Mouse (Mus musculus): ENCODE data around the gene Zfp184. TPM values are rescaled to one million over a fixed set of nuclear protein-coding genes. Genes with fewer than 3 reads are reported as not detected.

Gene Zfp184
- polyA plus RNA-seq, 1 experiment from 2014 or later, result 9.1 TPM

DNA sequence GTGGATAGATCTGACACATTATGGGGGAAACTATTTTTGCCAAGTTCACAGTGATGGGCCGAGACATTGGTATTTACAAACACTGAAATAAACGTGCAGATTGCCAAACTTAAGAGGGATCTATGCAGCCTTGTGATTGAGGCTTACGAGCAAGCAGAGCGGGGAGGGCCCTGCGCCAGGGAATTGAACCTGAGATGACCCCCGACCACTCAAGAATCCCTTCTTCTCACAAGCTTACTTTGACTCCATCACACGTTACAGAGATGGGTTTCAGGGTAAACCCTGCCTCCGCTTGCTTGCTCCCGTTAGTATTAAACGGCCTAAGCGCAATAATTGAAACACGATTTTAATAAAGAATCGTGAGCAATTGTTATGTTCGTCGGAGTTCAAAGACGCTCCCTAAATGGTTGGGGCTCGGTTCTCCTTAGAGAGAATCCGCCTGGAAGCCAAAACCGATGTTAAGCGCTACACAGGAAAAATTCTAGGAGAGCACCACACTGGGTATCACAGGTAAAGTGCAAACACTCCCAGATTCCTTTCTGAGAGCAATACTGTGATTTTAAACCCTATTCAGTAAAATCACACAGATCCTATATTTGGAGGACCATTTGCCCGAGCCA lies 52.4 kb downstream of the Zfp184 start:
- Histone ChIP-seq H3K36me3 (no peaks in the 10 kb centered on the region), H3K4me1 (peaks cover 13% of the 10 kb centered on the region; the same call in 1 of the 2 replicates), H3K27me3 (ENCODE audit: insufficient read depth, poor library complexity, severe bottlenecking) (peaks cover 58% of the 10 kb centered on the region), H3K4me3 (peak overlapping the region; percentile 65), H3K27ac (no peak overlapping the region), H3K9me3 (no peaks in the 10 kb centered on the region)
- DNase-seq (ENCODE audit: low spot score), result peak; percentile 72
- 2% methylated on average over 21 of the region's 21 CpGs for WGBS

DNA sequence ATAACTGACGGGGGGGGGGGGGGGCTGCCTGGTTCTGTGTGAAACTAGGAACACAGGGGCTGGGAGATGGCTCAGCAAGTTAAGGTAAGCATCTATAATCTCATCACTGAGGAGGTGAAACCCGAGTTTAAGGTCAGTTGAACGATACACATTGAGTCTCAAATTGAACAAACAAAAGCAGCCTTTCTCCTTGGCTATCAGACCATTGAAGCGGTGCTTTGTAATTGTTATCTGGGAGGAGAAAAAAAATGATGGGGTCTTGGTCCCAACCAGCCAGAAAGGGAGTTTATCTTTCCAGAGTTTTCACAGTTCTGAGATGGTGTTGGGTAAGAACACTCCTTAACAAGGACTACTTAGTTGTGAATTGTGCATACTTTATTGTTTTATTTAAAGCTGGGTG lies 52.9 kb downstream of the Zfp184 start:
- no peak overlapping the region for H3K27ac ChIP-seq
- 16% methylated on average over 4 of the region's 4 CpGs for WGBS
- peaks cover 13% of the 10 kb centered on the region; the same call in 1 of the 2 replicates for H3K4me1 ChIP-seq
- no peaks in the 10 kb centered on the region for H3K9me3 ChIP-seq
- H3K36me3 ChIP-seq, result no peaks in the 10 kb centered on the region
- peak overlapping the region; percentile 65 for H3K4me3 ChIP-seq
- peaks cover 63% of the 10 kb centered on the region for H3K27me3 ChIP-seq (ENCODE audit: insufficient read depth, poor library complexity, severe bottlenecking)
- peak; percentile 61 for DNase-seq (ENCODE audit: low spot score)

- Histone ChIP-seq H3K27ac (no peak overlapping the region), H3K4me3 (no peak overlapping the region), H3K36me3 (no peaks in the 10 kb centered on the region), H3K4me1 (peaks cover 13% of the 10 kb centered on the region; the same call in 1 of the 2 replicates), H3K27me3 (ENCODE audit: insufficient read depth, poor library complexity, severe bottlenecking) (peaks cover 69% of the 10 kb centered on the region), H3K9me3 (no peaks in the 10 kb centered on the region)
- no peak for DNase-seq (ENCODE audit: low spot score)
- WGBS, result 32% methylated on average over 3 of the region's 3 CpGs
Measured at GRCm38 (mm10) chr13:21998412-21998811, 53.5 kb downstream of the Zfp184 start.

GRCm38 (mm10) chr13:21999147-21999546 lies 54.3 kb downstream of the Zfp184 start:
- Histone ChIP-seq H3K4me1 (peaks cover 13% of the 10 kb centered on the region; the same call in 1 of the 2 replicates), H3K27me3 (ENCODE audit: insufficient read depth, poor library complexity, severe bottlenecking) (peaks cover 76% of the 10 kb centered on the region), H3K27ac (no peak overlapping the region), H3K4me3 (no peak overlapping the region), H3K9me3 (no peaks in the 10 kb centered on the region), H3K36me3 (no peaks in the 10 kb centered on the region)
- 40% methylated on average over 4 of the region's 4 CpGs for WGBS
- DNase-seq (ENCODE audit: low spot score), result no peak

GRCm38 (mm10) chr13:22001346-22001745 lies 56.5 kb downstream of the Zfp184 start:
- H3K9me3 ChIP-seq, result no peaks in the 10 kb centered on the region
- no peak overlapping the region for H3K4me3 ChIP-seq
- no peak overlapping the region for H3K27ac ChIP-seq
- H3K27me3 ChIP-seq (ENCODE audit: insufficient read depth, poor library complexity, severe bottlenecking), result peaks cover 98% of the 10 kb centered on the region
- DNase-seq (ENCODE audit: low spot score), result no peak
- H3K4me1 ChIP-seq, result peaks cover 16% of the 10 kb centered on the region
- H3K36me3 ChIP-seq, result no peaks in the 10 kb centered on the region
- WGBS, result 55% methylated on average over 2 of the region's 2 CpGs

GRCm38 (mm10) chr13:22001823-22002222 lies 56.9 kb downstream of the Zfp184 start:
- H3K27ac ChIP-seq, result no peak overlapping the region
- WGBS, result 27% methylated on average over 5 of the region's 5 CpGs
- H3K4me3 ChIP-seq, result 0 out of 2 replicates have a peak overlapping the region, but pooled peaks have one; percentile 5
- H3K4me1 ChIP-seq, result peaks cover 18% of the 10 kb centered on the region
- H3K27me3 ChIP-seq (ENCODE audit: insufficient read depth, poor library complexity, severe bottlenecking), result peaks cover 100% of the 10 kb centered on the region
- no peaks in the 10 kb centered on the region for H3K9me3 ChIP-seq
- H3K36me3 ChIP-seq, result no peaks in the 10 kb centered on the region
- no peak for DNase-seq (ENCODE audit: low spot score)

DNA sequence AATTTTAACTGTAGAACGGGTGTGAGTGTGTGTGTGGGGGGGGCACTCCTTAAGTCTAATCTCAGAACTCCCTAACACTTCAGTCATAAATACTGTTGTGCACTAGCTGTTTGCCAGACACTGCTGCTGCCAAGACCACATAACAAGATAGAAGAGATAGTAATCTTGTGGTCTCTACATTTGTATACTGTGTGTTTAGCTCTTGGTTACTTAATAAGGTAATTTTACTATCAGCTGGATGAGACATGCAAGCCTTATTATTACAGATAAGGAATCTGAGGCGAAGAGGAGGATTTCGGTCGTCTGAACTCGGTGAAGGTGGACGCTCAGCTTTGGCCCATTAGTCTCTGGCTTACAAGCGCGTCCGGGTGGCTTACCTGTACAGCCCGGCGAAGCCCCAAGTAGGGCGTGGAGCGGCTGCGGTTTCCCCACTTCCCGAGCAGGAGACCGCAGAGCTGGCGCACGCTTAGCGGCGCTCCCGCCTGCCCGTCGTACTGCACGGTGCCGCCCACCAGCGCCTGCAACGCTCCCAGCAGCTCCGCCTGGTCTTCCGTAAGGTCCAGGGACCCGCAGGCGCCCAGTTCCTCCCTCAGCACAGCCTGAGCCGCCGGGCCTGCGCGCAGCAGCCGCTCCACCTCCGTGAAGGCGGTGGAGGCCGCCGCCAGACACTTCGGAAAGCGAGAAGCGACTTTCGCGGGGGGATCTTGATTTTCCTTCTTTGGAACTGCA lies 60.9 kb downstream of the Zfp184 start:
- peaks cover 100% of the 10 kb centered on the region for H3K27me3 ChIP-seq (ENCODE audit: insufficient read depth, poor library complexity, severe bottlenecking)
- no peak for DNase-seq (ENCODE audit: low spot score)
- under 1% methylated on average over 45 of the region's 45 CpGs for WGBS

GRCm38 (mm10) chr13:22006334-22007120 lies 61.6 kb downstream of the Zfp184 start:
- Histone ChIP-seq H3K9me3 (no peaks in the 10 kb centered on the region), H3K27ac (peak overlapping the region; percentile 36; the same call in 1 of the 2 replicates), H3K36me3 (no peaks in the 10 kb centered on the region), H3K27me3 (ENCODE audit: insufficient read depth, poor library complexity, severe bottlenecking) (peaks cover 99% of the 10 kb centered on the region), H3K4me3 (peak overlapping the region; percentile 69), H3K4me1 (peaks cover 18% of the 10 kb centered on the region)
- DNase-seq (ENCODE audit: low spot score), result no peak
- WGBS, result under 1% methylated on average over 38 of the region's 38 CpGs

More for the DNA sequence above, 60.9 kb downstream of the Zfp184 start:
- Histone ChIP-seq H3K27ac (0 out of 2 replicates have a peak overlapping the region, but pooled peaks have one; percentile 22), H3K9me3 (no peaks in the 10 kb centered on the region), H3K4me1 (peaks cover 18% of the 10 kb centered on the region), H3K36me3 (no peaks in the 10 kb centered on the region), H3K4me3 (peak overlapping the region; percentile 69)

- Histone ChIP-seq H3K27ac (no peak overlapping the region), H3K4me1 (peaks cover 18% of the 10 kb centered on the region), H3K9me3 (no peaks in the 10 kb centered on the region), H3K27me3 (ENCODE audit: insufficient read depth, poor library complexity, severe bottlenecking) (peaks cover 98% of the 10 kb centered on the region), H3K4me3 (peak overlapping the region; percentile 69), H3K36me3 (no peaks in the 10 kb centered on the region)
- 2% methylated on average over 18 of the region's 18 CpGs for WGBS
- no peak for DNase-seq (ENCODE audit: low spot score)
Measured at GRCm38 (mm10) chr13:22007121-22007510, 62.2 kb downstream of the Zfp184 start.

DNA sequence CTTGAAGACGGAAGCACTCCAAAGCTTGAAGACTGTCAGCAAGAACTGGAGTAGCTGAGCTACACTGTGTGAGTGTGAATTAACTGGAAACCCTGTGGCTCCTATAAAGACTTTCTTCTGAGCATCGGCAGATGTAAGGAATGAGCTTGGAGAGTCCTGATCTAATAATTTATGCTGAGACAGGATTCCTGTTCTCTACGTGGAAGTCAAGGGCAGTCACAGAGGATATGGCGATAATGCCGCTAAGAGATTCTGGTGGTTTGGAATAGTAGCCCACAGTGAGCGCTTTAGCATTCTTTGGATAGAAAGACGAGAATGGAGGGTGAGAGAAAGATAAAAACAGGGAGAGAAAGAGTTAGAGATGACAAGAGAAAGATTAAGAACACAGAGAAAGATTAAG lies 63.0 kb downstream of the Zfp184 start:
- Histone ChIP-seq H3K9me3 (no peaks in the 10 kb centered on the region), H3K27me3 (ENCODE audit: insufficient read depth, poor library complexity, severe bottlenecking) (peaks cover 97% of the 10 kb centered on the region), H3K36me3 (no peaks in the 10 kb centered on the region), H3K4me3 (no peak overlapping the region), H3K27ac (no peak overlapping the region), H3K4me1 (peaks cover 18% of the 10 kb centered on the region)
- 57% methylated on average over 7 of the region's 7 CpGs for WGBS
- DNase-seq (ENCODE audit: low spot score), result no peak

- DNase-seq (ENCODE audit: low spot score), result no peak
- no peak overlapping the region for H3K4me3 ChIP-seq
- no peaks in the 10 kb centered on the region for H3K9me3 ChIP-seq
- H3K27me3 ChIP-seq (ENCODE audit: insufficient read depth, poor library complexity, severe bottlenecking), result peaks cover 96% of the 10 kb centered on the region
- peaks cover 18% of the 10 kb centered on the region for H3K4me1 ChIP-seq
- WGBS, result 75% methylated on average over 3 of the region's 3 CpGs
- H3K27ac ChIP-seq, result no peak overlapping the region
- no peaks in the 10 kb centered on the region for H3K36me3 ChIP-seq
Measured at GRCm38 (mm10) chr13:22008707-22009106, 63.8 kb downstream of the Zfp184 start.

GRCm38 (mm10) chr13:22009642-22010041 lies 64.7 kb downstream of the Zfp184 start, which contains the start of gene Prss16:
TSS of gene Prss16 (minus strand) at chr13:22009742.
- Histone ChIP-seq H3K4me1 (peaks cover 27% of the 10 kb centered on the region), H3K36me3 (no peaks in the 10 kb centered on the region), H3K4me3 (no peak within 1 kb of the TSS), H3K27me3 (ENCODE audit: insufficient read depth, poor library complexity, severe bottlenecking) (peaks cover 96% of the 10 kb centered on the region), H3K9me3 (no peaks in the 10 kb centered on the region), H3K27ac (no peak within 1 kb of the TSS)
- DNase-seq (ENCODE audit: low spot score), result no peak
- 30% methylated on average over 7 of the region's 7 CpGs for WGBS
